Mouse (Mus musculus): ENCODE measurements around the gene Ppwd1.

DNA sequence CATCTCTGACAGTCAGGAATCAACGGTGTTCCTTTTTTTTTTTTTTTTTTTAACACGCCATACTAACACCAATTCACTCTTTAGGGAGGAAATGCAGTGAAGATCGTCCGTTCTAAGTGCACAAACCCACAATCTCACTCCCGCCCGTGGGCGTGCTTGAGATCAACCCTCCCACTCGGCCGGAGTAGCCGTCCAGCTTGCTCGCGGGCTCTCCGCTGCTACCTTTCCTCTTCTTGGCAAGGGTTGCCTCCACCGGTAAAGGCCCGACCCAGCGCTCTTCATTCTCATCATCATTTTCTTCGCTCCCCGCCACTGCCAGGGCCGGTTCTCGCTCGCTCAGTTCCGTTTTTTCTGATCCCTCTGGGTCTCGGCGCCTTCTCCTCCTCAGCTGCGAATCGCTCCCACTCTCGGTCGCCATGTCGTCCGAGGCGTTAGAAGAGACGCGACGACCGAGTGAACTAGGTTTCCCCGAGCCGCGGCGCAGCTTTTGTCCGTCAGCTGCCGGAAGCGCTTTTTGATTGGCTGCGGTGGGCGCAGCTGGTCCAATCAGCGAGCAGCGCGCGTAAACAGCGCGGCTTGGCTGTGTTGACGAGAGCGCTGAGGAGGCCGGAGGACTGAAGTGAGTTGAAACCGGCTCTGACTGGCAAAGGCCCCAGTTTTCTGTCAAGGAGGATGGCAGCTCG, at the start of gene Ppwd1, which contains the start of gene Cenpk:
- TF ChIP-seq CTCF (IDR thresholded peaks at IDR 0.05; ENCODE audit: extremely low read depth, insufficient read length, insufficient replicate concordance, low read depth, low read length) (0 out of 2 replicates have a peak, but pooled peaks have one; percentile 3), POLR2A (IDR thresholded peaks at IDR 0.05; ENCODE audit: low read depth, low read length) (peak; percentile 72)
